Mouse (Mus musculus): Measurements from ENCODE around the gene Zfp526. TPM values are rescaled to one million over a fixed set of nuclear protein-coding genes. Genes with fewer than 3 reads are reported as not detected.

Zfp526 gene
- polyA plus RNA-seq, 1 experiment, result 14.4 TPM

DNA sequence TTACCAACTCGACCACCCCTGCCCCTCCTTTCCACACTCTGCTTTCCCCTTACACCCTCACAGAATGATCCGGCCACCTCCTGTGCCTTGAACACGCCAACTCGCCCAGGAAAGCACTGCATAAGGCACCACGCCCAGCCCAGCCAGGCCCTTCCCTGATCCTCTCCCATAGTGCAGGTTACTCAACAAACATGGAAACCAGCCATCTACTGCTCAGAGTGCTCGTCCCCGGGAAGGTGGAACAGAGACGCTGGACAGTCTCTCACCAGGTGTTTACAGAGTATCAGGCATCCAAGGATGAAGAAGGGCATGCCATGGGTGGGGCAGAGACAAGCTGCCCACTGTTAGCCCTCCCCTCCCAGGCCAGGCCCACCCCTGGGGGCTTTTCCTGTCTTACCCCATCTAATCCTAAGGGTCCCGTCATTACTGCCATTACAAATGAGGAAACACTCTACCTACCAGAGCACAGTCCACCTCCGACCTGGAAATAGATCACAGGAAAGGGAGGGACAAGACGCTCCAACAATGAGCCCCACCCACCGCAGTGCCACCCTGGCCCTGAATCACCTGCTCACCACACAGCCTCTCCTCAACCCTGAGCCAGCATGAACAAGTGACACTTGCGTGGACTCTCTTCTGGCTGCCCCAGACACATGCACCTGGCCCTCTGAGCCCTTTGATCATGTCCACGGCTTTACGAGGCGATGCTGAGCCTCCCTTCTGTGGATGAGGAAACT, 15.0 kb upstream of the Zfp526 start:
- TF ChIP-seq CTCF (IDR thresholded peaks at IDR 0.05; ENCODE audit: extremely low read depth, insufficient read depth, insufficient read length, insufficient replicate concordance) (no peak), POLR2A (IDR thresholded peaks at IDR 0.05; ENCODE audit: low read depth, low read length) (no peak)
- peak overlapping the region; percentile 50 for H3K4me3 ChIP-seq (ENCODE audit: extremely low read depth, insufficient read depth, insufficient read length)
- H3K27ac ChIP-seq (ENCODE audit: insufficient read depth, low read length), result peak overlapping the region; percentile 96
- H3K36me3 ChIP-seq (ENCODE audit: control insufficient read depth, insufficient read depth, low read length), result peaks cover 36% of the 10 kb centered on the region
- H3K4me1 ChIP-seq (ENCODE audit: control insufficient read depth, insufficient read depth, insufficient read length), result peaks cover 47% of the 10 kb centered on the region
- H3K27me3 ChIP-seq (ENCODE audit: control insufficient read depth, insufficient read depth, low read length), result no peaks in the 10 kb centered on the region
- WGBS, result 73% methylated on average over 16 of the region's 16 CpGs
- no peak for DNase-seq (ENCODE audit: low read depth in 1 of 2, low spot score in 2 of 2)

DNA sequence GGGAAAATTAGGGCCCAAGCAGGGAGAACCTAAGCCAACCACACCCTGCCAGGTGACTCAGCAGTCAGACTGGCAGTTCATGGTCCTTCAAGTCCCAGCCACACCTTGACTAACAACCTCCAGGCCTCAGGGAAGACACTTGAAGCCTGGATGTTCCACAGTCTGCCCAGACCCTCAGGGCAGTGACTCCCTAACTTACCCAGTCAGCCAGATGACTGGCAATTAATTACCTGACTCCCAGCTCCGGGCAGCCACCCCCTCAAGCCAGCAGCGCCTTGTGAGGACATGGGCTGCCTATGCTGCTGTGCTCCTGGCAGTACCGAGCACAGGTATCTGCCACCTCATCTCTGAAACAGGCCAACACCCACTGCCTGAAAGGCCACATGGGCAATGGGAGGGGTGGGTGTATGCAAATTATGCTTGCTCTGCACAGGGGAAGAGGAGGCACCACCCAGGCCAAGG, 12.0 kb upstream of the Zfp526 start:
- WGBS, result 48% methylated on average over 3 of the region's 3 CpGs
- Histone ChIP-seq H3K27me3 (ENCODE audit: control insufficient read depth, insufficient read depth, low read length) (no peaks in the 10 kb centered on the region), H3K36me3 (ENCODE audit: control insufficient read depth, insufficient read depth, low read length) (peaks cover 22% of the 10 kb centered on the region), H3K4me1 (ENCODE audit: control insufficient read depth, insufficient read depth, insufficient read length) (peaks cover 38% of the 10 kb centered on the region; the same call in 1 of the 2 replicates), H3K27ac (ENCODE audit: insufficient read depth, low read length) (peak overlapping the region; percentile 78), H3K4me3 (ENCODE audit: extremely low read depth, insufficient read depth, insufficient read length) (peak overlapping the region; percentile 2; the same call in 1 of the 2 replicates)
- DNase-seq (ENCODE audit: low read depth in 1 of 2, low spot score in 2 of 2), result peak in 1 of 2 experiments; percentile 63
- TF ChIP-seq POLR2A (IDR thresholded peaks at IDR 0.05; ENCODE audit: low read depth, low read length), result no peak
- no peak for TF ChIP-seq CTCF (IDR thresholded peaks at IDR 0.05; ENCODE audit: extremely low read depth, insufficient read depth, insufficient read length, insufficient replicate concordance)

DNA sequence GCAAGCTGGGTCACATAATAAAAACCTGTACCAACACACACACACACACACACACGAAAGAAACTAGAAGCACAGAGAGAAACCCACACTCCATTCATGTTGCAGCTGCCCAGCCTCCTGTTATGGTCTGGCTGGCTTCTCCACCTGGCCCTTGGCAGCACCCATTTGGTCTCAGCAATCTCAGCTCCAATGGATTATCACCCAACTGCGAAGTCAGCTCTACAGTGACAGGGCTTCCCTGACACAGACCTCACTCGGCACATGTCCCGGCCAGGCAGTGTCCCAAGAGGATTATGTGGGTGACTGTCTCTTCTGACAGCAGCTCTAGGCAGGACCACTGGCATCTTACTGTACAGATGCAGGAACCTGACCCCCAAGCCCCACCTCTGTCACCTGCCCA, 10.7 kb upstream of the Zfp526 start:
- Histone ChIP-seq H3K4me1 (ENCODE audit: control insufficient read depth, insufficient read depth, insufficient read length) (peaks cover 28% of the 10 kb centered on the region; the same call in 1 of the 2 replicates), H3K27me3 (ENCODE audit: control insufficient read depth, insufficient read depth, low read length) (no peaks in the 10 kb centered on the region), H3K27ac (ENCODE audit: insufficient read depth, low read length) (no peak overlapping the region), H3K36me3 (ENCODE audit: control insufficient read depth, insufficient read depth, low read length) (peaks cover 24% of the 10 kb centered on the region), H3K4me3 (ENCODE audit: extremely low read depth, insufficient read depth, insufficient read length) (no peak overlapping the region)
- WGBS, result 61% methylated on average over 4 of the region's 4 CpGs
- no peak for DNase-seq (ENCODE audit: low read depth in 1 of 2, low spot score in 2 of 2)
- TF ChIP-seq POLR2A (IDR thresholded peaks at IDR 0.05; ENCODE audit: low read depth, low read length) (no peak), CTCF (IDR thresholded peaks at IDR 0.05; ENCODE audit: extremely low read depth, insufficient read depth, insufficient read length, insufficient replicate concordance) (no peak)

DNA sequence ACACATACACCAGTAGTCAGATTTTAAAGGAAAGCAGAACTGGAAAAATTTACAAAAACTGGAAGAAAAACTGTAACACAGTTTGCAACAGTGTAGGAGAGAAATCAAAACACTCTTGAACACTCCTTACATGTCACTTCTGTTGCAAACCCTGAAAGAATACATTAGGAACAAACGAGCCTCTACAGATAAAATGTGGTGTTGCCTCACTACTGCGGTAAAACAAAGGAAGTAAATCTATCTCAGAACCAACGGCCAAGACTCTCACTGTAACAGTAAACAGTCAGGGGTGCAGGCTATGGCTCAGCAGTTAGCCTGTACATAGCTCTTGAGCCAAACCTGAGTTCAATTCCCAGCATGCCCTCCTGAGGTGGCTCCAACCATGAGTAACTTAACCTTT, 8.1 kb upstream of the Zfp526 start:
- no peaks in the 10 kb centered on the region for H3K27me3 ChIP-seq (ENCODE audit: control insufficient read depth, insufficient read depth, low read length)
- H3K4me1 ChIP-seq (ENCODE audit: control insufficient read depth, insufficient read depth, insufficient read length), result peaks cover 24% of the 10 kb centered on the region; the same call in 1 of the 2 replicates
- TF ChIP-seq CTCF (IDR thresholded peaks at IDR 0.05; ENCODE audit: extremely low read depth, insufficient read depth, insufficient read length, insufficient replicate concordance) (no peak), POLR2A (IDR thresholded peaks at IDR 0.05; ENCODE audit: low read depth, low read length) (no peak)
- no peak for DNase-seq (ENCODE audit: low read depth in 1 of 2, low spot score in 2 of 2)
- peaks cover 24% of the 10 kb centered on the region for H3K36me3 ChIP-seq (ENCODE audit: control insufficient read depth, insufficient read depth, low read length)
- H3K27ac ChIP-seq (ENCODE audit: insufficient read depth, low read length), result peak overlapping the region; percentile 10; the same call in 1 of the 2 replicates
- H3K4me3 ChIP-seq (ENCODE audit: extremely low read depth, insufficient read depth, insufficient read length), result no peak overlapping the region
- WGBS, result 11% methylated on average over 3 of the region's 3 CpGs

DNA sequence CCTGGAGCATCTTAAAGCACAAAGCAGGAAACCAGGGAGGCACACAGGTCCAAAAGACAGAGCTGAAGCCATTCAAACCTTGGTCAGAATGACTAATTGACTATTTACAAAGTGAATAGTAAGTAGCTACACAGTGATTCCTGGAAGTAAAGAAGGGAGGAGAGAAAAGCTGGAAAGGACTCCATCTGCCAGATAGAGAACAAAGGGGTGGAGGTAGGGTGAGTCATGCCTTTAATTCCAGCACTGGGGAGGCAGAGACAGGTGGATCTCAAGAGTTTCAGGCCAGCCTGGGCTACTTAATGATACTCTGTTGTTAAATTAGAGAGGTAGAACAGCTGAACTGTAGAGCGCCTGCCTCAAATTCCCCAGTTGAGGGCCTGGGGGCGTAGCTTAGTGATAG, 7.1 kb upstream of the Zfp526 start:
- peaks cover 22% of the 10 kb centered on the region for H3K36me3 ChIP-seq (ENCODE audit: control insufficient read depth, insufficient read depth, low read length)
- TF ChIP-seq POLR2A (IDR thresholded peaks at IDR 0.05; ENCODE audit: low read depth, low read length), result no peak
- no peak for TF ChIP-seq CTCF (IDR thresholded peaks at IDR 0.05; ENCODE audit: extremely low read depth, insufficient read depth, insufficient read length, insufficient replicate concordance)
- DNase-seq (ENCODE audit: low read depth in 1 of 2, low spot score in 2 of 2), result no peak
- H3K27me3 ChIP-seq (ENCODE audit: control insufficient read depth, insufficient read depth, low read length), result no peaks in the 10 kb centered on the region
- no peak overlapping the region for H3K4me3 ChIP-seq (ENCODE audit: extremely low read depth, insufficient read depth, insufficient read length)
- H3K27ac ChIP-seq (ENCODE audit: insufficient read depth, low read length), result no peak overlapping the region
- H3K4me1 ChIP-seq (ENCODE audit: control insufficient read depth, insufficient read depth, insufficient read length), result peaks cover 20% of the 10 kb centered on the region; the same call in 1 of the 2 replicates
- 93% methylated on average over 2 of the region's 2 CpGs for WGBS

DNA sequence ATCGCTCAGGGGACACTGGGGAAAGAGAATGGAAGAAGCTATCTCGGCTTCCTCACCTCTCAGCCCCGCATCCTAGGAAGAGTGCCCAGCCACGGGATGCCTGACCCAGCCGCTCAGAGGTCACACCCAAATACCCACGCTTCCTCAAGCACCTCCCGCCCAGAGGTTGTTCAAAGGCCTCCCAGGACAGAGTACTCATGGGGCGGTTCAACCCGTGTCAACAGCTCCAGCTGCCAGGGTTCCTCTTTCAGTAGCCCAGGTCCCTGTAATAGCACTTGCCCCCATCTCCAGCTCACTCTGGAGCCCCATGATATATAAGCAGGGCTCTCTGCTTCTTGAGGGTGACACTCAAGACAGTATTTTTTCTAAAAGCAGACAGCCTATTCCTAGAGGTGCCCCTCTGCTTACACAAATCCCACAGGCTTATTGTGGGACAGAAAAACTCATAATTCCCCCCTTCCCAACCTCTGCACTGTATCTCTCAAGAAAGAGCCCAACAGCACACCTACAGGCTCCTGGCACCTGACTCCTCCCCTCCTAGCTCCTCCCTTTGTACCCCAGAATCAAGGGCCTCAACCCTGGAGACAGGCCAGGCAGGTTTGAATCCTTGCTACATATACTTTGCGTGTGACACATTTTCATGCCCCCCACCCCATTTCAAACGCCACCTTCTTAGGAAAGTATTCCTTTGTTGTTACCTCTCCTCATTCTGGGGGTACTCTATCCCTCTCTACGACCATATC, 3.4 kb upstream of the Zfp526 start:
- WGBS, result 29% methylated on average over 12 of the region's 12 CpGs
- DNase-seq (ENCODE audit: low read depth in 1 of 2, low spot score in 2 of 2), result no peak
- Histone ChIP-seq H3K36me3 (ENCODE audit: control insufficient read depth, insufficient read depth, low read length) (0 out of 2 replicates have a peak, but pooled peaks cover 3% of the 10 kb centered on the region), H3K27ac (ENCODE audit: insufficient read depth, low read length) (peak overlapping the region; percentile 13; the same call in 1 of the 2 replicates), H3K4me3 (ENCODE audit: extremely low read depth, insufficient read depth, insufficient read length) (no peak overlapping the region; the same call in 1 of the 2 replicates), H3K27me3 (ENCODE audit: control insufficient read depth, insufficient read depth, low read length) (no peaks in the 10 kb centered on the region), H3K4me1 (ENCODE audit: control insufficient read depth, insufficient read depth, insufficient read length) (peaks cover 22% of the 10 kb centered on the region; the same call in 1 of the 2 replicates)
- TF ChIP-seq CTCF (IDR thresholded peaks at IDR 0.05; ENCODE audit: extremely low read depth, insufficient read depth, insufficient read length, insufficient replicate concordance) (no peak), POLR2A (IDR thresholded peaks at IDR 0.05; ENCODE audit: low read depth, low read length) (no peak)

Measured in spleen, adult 2 months (tissue).